Mouse (Mus musculus) hindbrain, embryonic 15.5 days (tissue): ENCODE data around the gene Rassf4. TPM values are rescaled to one million over a fixed set of nuclear protein-coding genes. Genes with fewer than 3 reads are reported as not detected.
A peak's percentile ranks its signal among the peaks of the same experiment; 100 is the strongest.

Experiments
- ATAC-seq: fragments of 200-750 bp; cut with Nextera tagmentation; 2 replicates; pipeline ENCODE4 v1.8.0; 2017; ENCODE audit warnings: low read depth, moderate number of reproducible peaks, moderate TSS enrichment; ENCODE audit not compliant: low FRiP score
- H3K27ac ChIP-seq: fragments of 300-500 bp; sonication (generic); replicated peaks from 2 replicates; pipeline ENCODE4 v1.5.1; 2015; ENCODE audit warnings: mild to moderate bottlenecking, inconsistent platforms
- H3K27me3 ChIP-seq: fragments of 300-500 bp; sonication (generic); 2 replicates; pipeline ENCODE4 v1.6.1; 2015; ENCODE audit warnings: control low read depth, inconsistent platforms
- H3K36me3 ChIP-seq: fragments of 300-500 bp; sonication (generic); 2 replicates; pipeline ENCODE4 v1.6.1; 2015; ENCODE audit warnings: control low read depth, inconsistent platforms
- H3K4me1 ChIP-seq: fragments of 300-500 bp; sonication (generic); replicated peaks from 2 replicates; pipeline ENCODE4 v1.6.1; 2015; ENCODE audit warnings: control low read depth, inconsistent platforms
- H3K4me2 ChIP-seq: fragments of 300-500 bp; sonication (generic); 2 replicates; pipeline ENCODE4 v1.6.1; 2015; ENCODE audit warnings: moderate library complexity, mild to moderate bottlenecking, inconsistent platforms
- H3K4me3 ChIP-seq: fragments of 300-500 bp; sonication (generic); 2 replicates; pipeline ENCODE4 v1.5.1; 2015; ENCODE audit warnings: mild to moderate bottlenecking, inconsistent platforms
- H3K9ac ChIP-seq: fragments of 300-500 bp; sonication (generic); 2 replicates; pipeline ENCODE4 v1.6.1; 2015; ENCODE audit warnings: inconsistent platforms
- H3K9me3 ChIP-seq: fragments of 300-500 bp; sonication (generic); 2 replicates; pipeline ENCODE4 v1.6.1; 2016; ENCODE audit warnings: control low read depth, inconsistent platforms
- WGBS: fragments of 180-500 bp; shearing (Covaris S2); methylation state at CpG from one replicate; pipeline ENCODE4 v1.1.7; 2015; 5-methylcytosine and 5-hydroxymethylcytosine counted together
- polyA plus RNA-seq: library from polyadenylated mRNA; unstranded; fragments of >200 nt; fragmentation: Nextera tagmentation; extraction: Ambion mirVana; gene quantifications from 2 replicates; pipeline ENCODE4 v1.2.1, GENCODE M21; 2015

Gene Rassf4
- polyA plus RNA-seq, 1 experiment from 2014 or later, result 29.9 TPM

- H3K9me3 ChIP-seq, result no peaks in the 10 kb centered on the region
- H3K4me1 ChIP-seq, result 0 out of 2 replicates have a peak, but pooled peaks cover 2% of the 10 kb centered on the region
- H3K4me3 ChIP-seq, result no peak within 1 kb of the TSS
- peak within 1 kb of the TSS; percentile 14; the same call in 1 of the 2 replicates for H3K4me2 ChIP-seq
- 37% methylated on average over 6 of the region's 6 CpGs for whole genome bisulfite sequencing
- H3K27ac ChIP-seq, result 0 out of 2 replicates have a peak within 1 kb of the TSS, but pooled peaks have one; percentile 11
- H3K36me3 ChIP-seq, result no peaks in the 10 kb centered on the region
- no peak for ATAC-seq
- H3K9ac ChIP-seq, result no peak within 1 kb of the TSS
- no peaks in the 10 kb centered on the region for H3K27me3 ChIP-seq
Observed at GRCm38 (mm10) chr6:116650406-116650805, 23.3 kb downstream of the Rassf4 start, which contains the start of gene Depp1. Depp1 (plus strand) TSS chr6:116650609.

GRCm38 (mm10) chr6:116649811-116650210 lies 23.9 kb downstream of the Rassf4 start:
- no peak overlapping the region for H3K4me2 ChIP-seq
- no peaks in the 10 kb centered on the region for H3K27me3 ChIP-seq
- no peaks in the 10 kb centered on the region for H3K36me3 ChIP-seq
- 0 out of 2 replicates have a peak, but pooled peaks cover 2% of the 10 kb centered on the region for H3K4me1 ChIP-seq
- ATAC-seq, result no peak
- no peak overlapping the region for H3K27ac ChIP-seq
- no peaks in the 10 kb centered on the region for H3K9me3 ChIP-seq
- H3K4me3 ChIP-seq, result no peak overlapping the region
- no peak overlapping the region for H3K9ac ChIP-seq
- 86% methylated on average over 7 of the region's 7 CpGs for WGBS

- no peak overlapping the region for H3K4me2 ChIP-seq
- WGBS, result 84% methylated on average over 12 of the region's 12 CpGs
- no peaks in the 10 kb centered on the region for H3K36me3 ChIP-seq
- no peak overlapping the region for H3K27ac ChIP-seq
- H3K9me3 ChIP-seq, result no peaks in the 10 kb centered on the region
- no peak overlapping the region for H3K4me3 ChIP-seq
- H3K4me1 ChIP-seq, result no peaks in the 10 kb centered on the region
- H3K27me3 ChIP-seq, result no peaks in the 10 kb centered on the region
- no peak overlapping the region for H3K9ac ChIP-seq
- ATAC-seq, result peak; percentile 49; the same call in 1 of the 2 replicates
Observed at GRCm38 (mm10) chr6:116647763-116648162, 26.0 kb downstream of the Rassf4 start.

GRCm38 (mm10) chr6:116644335-116644734 lies 29.4 kb downstream of the Rassf4 start:
- Histone ChIP-seq H3K9me3 (no peaks in the 10 kb centered on the region), H3K4me3 (no peak overlapping the region), H3K9ac (no peak overlapping the region), H3K4me1 (no peaks in the 10 kb centered on the region), H3K4me2 (no peak overlapping the region), H3K27me3 (no peaks in the 10 kb centered on the region), H3K27ac (no peak overlapping the region), H3K36me3 (no peaks in the 10 kb centered on the region)
- no peak for ATAC-seq
- WGBS, result 73% methylated on average over 3 of the region's 3 CpGs

GRCm38 (mm10) chr6:116643881-116644280 lies 29.9 kb downstream of the Rassf4 start:
- no peak for ATAC-seq
- H3K9ac ChIP-seq, result no peak overlapping the region
- H3K27me3 ChIP-seq, result no peaks in the 10 kb centered on the region
- no peaks in the 10 kb centered on the region for H3K9me3 ChIP-seq
- H3K4me1 ChIP-seq, result no peaks in the 10 kb centered on the region
- H3K4me2 ChIP-seq, result no peak overlapping the region
- no peaks in the 10 kb centered on the region for H3K36me3 ChIP-seq
- 63% methylated on average over 4 of the region's 4 CpGs for WGBS
- no peak overlapping the region for H3K27ac ChIP-seq
- H3K4me3 ChIP-seq, result no peak overlapping the region

- no peaks in the 10 kb centered on the region for H3K27me3 ChIP-seq
- no peak for ATAC-seq
- H3K9ac ChIP-seq, result no peak overlapping the region
- H3K27ac ChIP-seq, result no peak overlapping the region
- no peaks in the 10 kb centered on the region for H3K36me3 ChIP-seq
- 86% methylated on average over 11 of the region's 11 CpGs for WGBS
- H3K4me1 ChIP-seq, result no peaks in the 10 kb centered on the region
- no peak overlapping the region for H3K4me2 ChIP-seq
- no peaks in the 10 kb centered on the region for H3K9me3 ChIP-seq
- no peak overlapping the region for H3K4me3 ChIP-seq
Observed at GRCm38 (mm10) chr6:116642942-116643341, 30.8 kb downstream of the Rassf4 start.

GRCm38 (mm10) chr6:116639663-116640062 lies 34.1 kb downstream of the Rassf4 start:
- Histone ChIP-seq H3K9me3 (no peaks in the 10 kb centered on the region), H3K27me3 (no peaks in the 10 kb centered on the region), H3K4me2 (no peak overlapping the region), H3K9ac (no peak overlapping the region), H3K4me1 (no peaks in the 10 kb centered on the region), H3K27ac (no peak overlapping the region), H3K36me3 (no peaks in the 10 kb centered on the region), H3K4me3 (no peak overlapping the region)
- WGBS, result 77% methylated on average over 2 of the region's 2 CpGs
- ATAC-seq, result no peak

GRCm38 (mm10) chr6:116638871-116639270 lies 34.9 kb downstream of the Rassf4 start:
- Histone ChIP-seq H3K27ac (no peak overlapping the region), H3K4me2 (no peak overlapping the region), H3K36me3 (no peaks in the 10 kb centered on the region), H3K9me3 (no peaks in the 10 kb centered on the region), H3K4me3 (no peak overlapping the region), H3K27me3 (no peaks in the 10 kb centered on the region), H3K9ac (no peak overlapping the region), H3K4me1 (no peaks in the 10 kb centered on the region)
- 81% methylated on average over 2 of the region's 2 CpGs for WGBS
- no peak for ATAC-seq

GRCm38 (mm10) chr6:116637496-116637895 lies 36.3 kb downstream of the Rassf4 start:
- no peak overlapping the region for H3K4me2 ChIP-seq
- no peaks in the 10 kb centered on the region for H3K4me1 ChIP-seq
- no peak for ATAC-seq
- no peak overlapping the region for H3K9ac ChIP-seq
- H3K9me3 ChIP-seq, result no peaks in the 10 kb centered on the region
- no peaks in the 10 kb centered on the region for H3K36me3 ChIP-seq
- WGBS, result 95% methylated on average over 5 of the region's 5 CpGs
- no peaks in the 10 kb centered on the region for H3K27me3 ChIP-seq
- H3K4me3 ChIP-seq, result no peak overlapping the region
- H3K27ac ChIP-seq, result no peak overlapping the region

GRCm38 (mm10) chr6:116636581-116637235 lies 37.0 kb downstream of the Rassf4 start:
- no peak for ATAC-seq
- H3K4me2 ChIP-seq, result no peak overlapping the region

GRCm38 (mm10) chr6:116635251-116636180 lies 38.2 kb downstream of the Rassf4 start:
- H3K4me2 ChIP-seq, result no peak overlapping the region
- H3K9ac ChIP-seq, result no peak overlapping the region
- H3K27ac ChIP-seq, result 0 out of 2 replicates have a peak overlapping the region, but pooled peaks have one; percentile 14

More at GRCm38 (mm10) chr6:116636581-116637235, 37.0 kb downstream of the Rassf4 start:
- Histone ChIP-seq H3K9me3 (no peaks in the 10 kb centered on the region), H3K9ac (no peak overlapping the region), H3K27ac (no peak overlapping the region), H3K27me3 (no peaks in the 10 kb centered on the region), H3K36me3 (no peaks in the 10 kb centered on the region), H3K4me1 (no peaks in the 10 kb centered on the region), H3K4me3 (no peak overlapping the region)
- 85% methylated on average over 9 of the region's 9 CpGs for WGBS

More at GRCm38 (mm10) chr6:116635251-116636180, 38.2 kb downstream of the Rassf4 start:
- H3K4me3 ChIP-seq, result no peak overlapping the region
- WGBS, result 78% methylated on average over 10 of the region's 10 CpGs
- no peaks in the 10 kb centered on the region for H3K36me3 ChIP-seq
- peak; percentile 62; the same call in 1 of the 2 replicates for ATAC-seq
- no peaks in the 10 kb centered on the region for H3K9me3 ChIP-seq
- H3K27me3 ChIP-seq, result no peaks in the 10 kb centered on the region
- no peaks in the 10 kb centered on the region for H3K4me1 ChIP-seq
